Mouse (Mus musculus) spleen, postnatal 4 days (tissue): Measurements from ENCODE around the gene Per1.
A peak's percentile ranks its signal among the peaks of the same experiment; 100 is the strongest.

Experiments used
- DNase-seq, 2 experiments: peaks; one replicate each; pipeline ENCODE4 v3.0.0; 2022; ENCODE audit warnings: low spot score in 2 of 2

Per1 gene

GRCm38 (mm10) chr11:69133566-69133922 is 38.5 kb downstream of the Per1 start:
- DNase-seq, result no peak

GRCm38 (mm10) chr11:69133923-69134621 is 39.1 kb downstream of the Per1 start:
- peak in 1 of 2 experiments; percentile 43 for DNase-seq

DNA sequence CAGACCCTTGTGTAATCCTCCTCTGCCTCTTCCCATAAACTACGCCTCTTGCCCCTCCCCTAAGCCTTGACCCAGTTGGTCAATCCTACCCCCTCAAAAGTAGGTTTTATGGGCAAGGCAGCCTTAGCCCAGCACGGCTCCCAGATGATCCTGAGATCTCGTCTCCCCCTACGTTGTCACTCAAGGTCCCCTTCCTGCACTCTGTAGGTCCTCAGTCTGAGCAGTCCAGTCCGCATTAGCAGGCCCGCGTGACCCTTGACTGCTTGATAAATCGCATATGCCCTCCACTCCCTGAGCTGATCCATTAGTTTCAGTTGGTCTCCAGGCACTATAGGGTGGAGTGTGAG is 39.6 kb downstream of the Per1 start:
- no peak for DNase-seq

- DNase-seq, result no peak
Observed at GRCm38 (mm10) chr11:69135361-69135760, 40.3 kb downstream of the Per1 start.

DNA sequence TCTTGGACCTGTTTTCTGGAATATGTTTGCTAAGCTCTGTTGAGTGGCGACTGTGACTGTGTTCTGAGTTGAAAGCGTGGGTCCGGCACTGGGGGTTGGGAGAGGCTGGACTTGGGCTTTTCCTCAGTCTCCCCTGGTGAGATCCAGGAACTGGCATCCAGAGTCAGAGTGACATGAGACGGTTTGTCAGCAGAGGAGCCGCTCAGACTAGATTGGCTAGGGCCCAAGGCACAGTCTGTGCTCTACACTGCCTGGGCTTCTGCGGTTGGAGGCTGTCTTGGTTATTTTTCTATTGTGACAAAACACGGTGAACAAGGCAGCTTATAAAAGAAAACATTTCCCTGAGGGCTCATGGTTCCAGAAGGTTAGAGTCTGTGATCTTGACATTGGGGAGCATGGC is 52.5 kb downstream of the Per1 start:
- no peak for DNase-seq

DNA sequence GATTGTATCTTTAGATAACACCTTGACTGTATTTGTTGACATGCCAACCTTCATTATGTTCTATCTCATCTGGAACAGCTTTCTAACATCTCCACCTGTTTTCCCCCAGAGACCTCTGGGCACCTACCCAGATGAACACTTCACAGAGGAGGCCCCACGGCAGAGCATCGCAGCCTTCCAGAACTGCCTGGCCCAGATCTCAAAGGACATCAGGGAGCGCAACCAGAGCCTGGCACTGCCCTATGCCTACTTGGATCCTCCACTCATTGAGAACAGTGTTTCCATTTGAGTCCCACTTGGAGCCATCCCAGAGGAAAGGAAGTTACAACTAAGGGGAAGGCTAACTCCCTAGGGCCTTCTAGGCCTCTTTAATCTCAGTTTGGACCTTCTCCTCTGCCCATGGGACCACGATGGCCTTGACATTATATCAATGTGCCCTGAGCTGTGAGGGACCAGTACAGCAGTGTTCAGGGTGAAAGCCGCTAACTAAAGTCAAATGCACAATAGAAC is 53.5 kb downstream of the Per1 start:
- DNase-seq, result no peak

DNA sequence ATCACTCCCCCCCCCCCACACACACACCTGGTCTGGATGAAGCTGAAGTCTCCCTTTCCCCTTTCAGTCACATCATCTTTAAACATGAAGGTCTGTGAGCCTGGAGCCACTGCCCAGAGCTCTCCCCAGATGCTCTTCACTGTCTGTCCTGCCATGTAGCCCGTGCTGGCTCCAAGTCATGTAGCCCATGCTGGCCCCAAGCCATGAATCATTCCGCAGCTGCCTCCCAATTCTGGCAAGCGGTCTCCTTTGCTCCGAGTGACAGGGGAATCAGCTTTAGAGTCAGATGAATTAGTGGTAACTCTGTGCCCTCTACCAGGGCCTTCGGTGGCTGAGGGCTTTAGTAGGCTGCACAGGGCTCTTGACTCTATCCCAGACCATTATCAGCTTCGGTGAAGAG is 54.7 kb downstream of the Per1 start:
- DNase-seq, result no peak

- DNase-seq, result peak; percentile 59 to 79
Observed at GRCm38 (mm10) chr11:69150444-69150843, 55.4 kb downstream of the Per1 start.

GRCm38 (mm10) chr11:69151004-69151403 is 56.0 kb downstream of the Per1 start:
- DNase-seq, result no peak

- DNase-seq, result no peak
Observed at GRCm38 (mm10) chr11:69153831-69154230, 58.8 kb downstream of the Per1 start.

- no peak for DNase-seq
Observed at GRCm38 (mm10) chr11:69155351-69155750, 60.3 kb downstream of the Per1 start.

DNA sequence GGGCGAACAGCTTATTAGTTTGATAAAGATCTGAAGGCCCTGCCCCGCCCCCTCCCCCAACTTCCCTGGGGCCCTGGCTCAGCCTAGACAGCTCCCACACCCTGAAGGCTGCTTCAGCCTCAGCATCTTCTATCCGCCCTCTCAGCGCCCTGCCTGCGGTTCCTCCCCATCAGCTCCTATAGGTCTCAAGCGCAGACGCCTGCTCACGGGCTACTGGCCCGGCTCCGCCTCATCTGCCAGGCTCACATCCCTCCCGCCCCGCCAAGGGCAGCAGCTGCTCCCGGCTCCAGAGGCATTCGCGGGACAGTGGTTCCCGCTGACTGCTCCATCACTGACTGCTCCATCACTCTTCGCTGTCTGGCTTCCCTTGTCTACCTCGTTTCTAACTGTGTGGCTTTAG is 61.8 kb downstream of the Per1 start, which contains the start of gene Alox12b:
Alox12b (plus strand) TSS at position 190 of the 400 bp plus-strand sequence.
- no peak for DNase-seq
